Mouse (Mus musculus): Measurements from ENCODE around the gene Eif4g3. TPM values are rescaled to one million over a fixed set of nuclear protein-coding genes. Genes with fewer than 3 reads are reported as not detected.

Gene Eif4g3
- polyA plus RNA-seq, 1 experiment from 2014 or later: 55.9 TPM

GRCm38 (mm10) chr4:138067858-138068257, 75.0 kb downstream of the Eif4g3 start:
- no peaks in the 10 kb centered on the region for H3K9me3 ChIP-seq (ENCODE audit: control insufficient read depth, low read length)
- H3K9ac ChIP-seq (ENCODE audit: low read depth, low read length): no peak overlapping the region
- no peak overlapping the region for H3K4me2 ChIP-seq (replicated peaks; ENCODE audit: low read depth, low read length)
- H3K27me3 ChIP-seq (ENCODE audit: control insufficient read depth, insufficient read depth, low read length): no peaks in the 10 kb centered on the region
- no peaks in the 10 kb centered on the region for H3K4me1 ChIP-seq (ENCODE audit: control insufficient read depth, insufficient read depth, low read length)
- ATAC-seq (ENCODE audit: low FRiP score, low TSS enrichment): no peak
- peaks cover 29% of the 10 kb centered on the region; the same call in 1 of the 2 replicates for H3K36me3 ChIP-seq (ENCODE audit: control insufficient read depth, insufficient read depth, low read length)
- 79% methylated on average over 3 of the region's 3 CpGs for WGBS
- no peak overlapping the region for H3K27ac ChIP-seq (ENCODE audit: low read depth, low read length)
- no peak overlapping the region for H3K4me3 ChIP-seq (ENCODE audit: low read length)

- H3K36me3 ChIP-seq (ENCODE audit: control insufficient read depth, insufficient read depth, low read length): peaks cover 29% of the 10 kb centered on the region; the same call in 1 of the 2 replicates
- no peak for ATAC-seq (ENCODE audit: low FRiP score, low TSS enrichment)
- no peak overlapping the region for H3K9ac ChIP-seq (ENCODE audit: low read depth, low read length)
Measured at GRCm38 (mm10) chr4:138068598-138068997, 75.8 kb downstream of the Eif4g3 start.

GRCm38 (mm10) chr4:138069371-138069770, 76.5 kb downstream of the Eif4g3 start:
- H3K36me3 ChIP-seq (ENCODE audit: control insufficient read depth, insufficient read depth, low read length): peaks cover 26% of the 10 kb centered on the region; the same call in 1 of the 2 replicates
- no peak overlapping the region for H3K4me2 ChIP-seq (replicated peaks; ENCODE audit: low read depth, low read length)
- 92% methylated on average over 4 of the region's 4 CpGs for WGBS
- no peaks in the 10 kb centered on the region for H3K9me3 ChIP-seq (ENCODE audit: control insufficient read depth, low read length)
- H3K27me3 ChIP-seq (ENCODE audit: control insufficient read depth, insufficient read depth, low read length): no peaks in the 10 kb centered on the region
- no peak overlapping the region for H3K4me3 ChIP-seq (ENCODE audit: low read length)
- H3K9ac ChIP-seq (ENCODE audit: low read depth, low read length): no peak overlapping the region
- peaks cover 6% of the 10 kb centered on the region; the same call in 1 of the 2 replicates for H3K4me1 ChIP-seq (ENCODE audit: control insufficient read depth, insufficient read depth, low read length)
- no peak for ATAC-seq (ENCODE audit: low FRiP score, low TSS enrichment)
- H3K27ac ChIP-seq (ENCODE audit: low read depth, low read length): no peak overlapping the region

More at GRCm38 (mm10) chr4:138068598-138068997, 75.8 kb downstream of the Eif4g3 start:
- H3K4me2 ChIP-seq (replicated peaks; ENCODE audit: low read depth, low read length): no peak overlapping the region
- H3K4me3 ChIP-seq (ENCODE audit: low read length): no peak overlapping the region
- no peak overlapping the region for H3K27ac ChIP-seq (ENCODE audit: low read depth, low read length)
- 80% methylated on average over 2 of the region's 2 CpGs for WGBS
- H3K4me1 ChIP-seq (ENCODE audit: control insufficient read depth, insufficient read depth, low read length): peaks cover 5% of the 10 kb centered on the region; the same call in 1 of the 2 replicates
- H3K27me3 ChIP-seq (ENCODE audit: control insufficient read depth, insufficient read depth, low read length): no peaks in the 10 kb centered on the region
- no peaks in the 10 kb centered on the region for H3K9me3 ChIP-seq (ENCODE audit: control insufficient read depth, low read length)

GRCm38 (mm10) chr4:138071497-138071896, 78.7 kb downstream of the Eif4g3 start:
- WGBS: 64% methylated on average over 6 of the region's 6 CpGs
- Histone ChIP-seq H3K27ac (ENCODE audit: low read depth, low read length) (no peak overlapping the region), H3K36me3 (ENCODE audit: control insufficient read depth, insufficient read depth, low read length) (peaks cover 18% of the 10 kb centered on the region; the same call in 1 of the 2 replicates), H3K27me3 (ENCODE audit: control insufficient read depth, insufficient read depth, low read length) (no peaks in the 10 kb centered on the region), H3K4me2 (replicated peaks; ENCODE audit: low read depth, low read length) (no peak overlapping the region), H3K9ac (ENCODE audit: low read depth, low read length) (no peak overlapping the region), H3K9me3 (ENCODE audit: control insufficient read depth, low read length) (no peaks in the 10 kb centered on the region), H3K4me3 (ENCODE audit: low read length) (no peak overlapping the region), H3K4me1 (ENCODE audit: control insufficient read depth, insufficient read depth, low read length) (peaks cover 9% of the 10 kb centered on the region; the same call in 1 of the 2 replicates)
- no peak for ATAC-seq (ENCODE audit: low FRiP score, low TSS enrichment)

- Histone ChIP-seq H3K27ac (ENCODE audit: low read depth, low read length) (peak overlapping the region; percentile 51; the same call in 1 of the 2 replicates), H3K9ac (ENCODE audit: low read depth, low read length) (0 out of 2 replicates have a peak overlapping the region, but pooled peaks have one; percentile 18), H3K4me2 (replicated peaks; ENCODE audit: low read depth, low read length) (no peak overlapping the region), H3K4me1 (ENCODE audit: control insufficient read depth, insufficient read depth, low read length) (peaks cover 12% of the 10 kb centered on the region; the same call in 1 of the 2 replicates), H3K4me3 (ENCODE audit: low read length) (no peak overlapping the region), H3K9me3 (ENCODE audit: control insufficient read depth, low read length) (no peaks in the 10 kb centered on the region), H3K27me3 (ENCODE audit: control insufficient read depth, insufficient read depth, low read length) (no peaks in the 10 kb centered on the region), H3K36me3 (ENCODE audit: control insufficient read depth, insufficient read depth, low read length) (peaks cover 21% of the 10 kb centered on the region)
- 92% methylated on average over 11 of the region's 11 CpGs for WGBS
- no peak for ATAC-seq (ENCODE audit: low FRiP score, low TSS enrichment)
Measured at GRCm38 (mm10) chr4:138073086-138073485, 80.3 kb downstream of the Eif4g3 start.

DNA sequence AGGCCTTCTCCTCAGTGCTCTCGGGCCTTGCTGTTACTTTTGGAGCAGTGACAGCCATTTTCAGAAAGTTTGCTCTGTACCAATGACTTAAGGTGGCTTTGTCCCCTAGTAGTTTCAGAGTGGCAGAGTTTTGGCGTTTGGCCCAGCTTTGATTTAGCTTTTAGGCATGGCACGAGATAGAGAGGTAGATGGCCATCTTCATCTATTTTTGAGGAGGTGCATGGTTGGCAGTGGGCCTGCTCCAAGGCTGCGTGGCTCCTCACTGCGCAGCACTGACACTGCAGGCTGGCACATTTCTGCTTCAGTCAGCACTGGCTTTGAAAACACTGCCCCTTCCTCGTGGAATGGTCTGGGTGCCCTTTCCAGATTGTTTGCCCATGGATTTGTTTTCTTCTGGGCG, 80.7 kb downstream of the Eif4g3 start:
- Histone ChIP-seq H3K4me1 (ENCODE audit: control insufficient read depth, insufficient read depth, low read length) (peaks cover 12% of the 10 kb centered on the region; the same call in 1 of the 2 replicates), H3K4me2 (replicated peaks; ENCODE audit: low read depth, low read length) (no peak overlapping the region), H3K27me3 (ENCODE audit: control insufficient read depth, insufficient read depth, low read length) (no peaks in the 10 kb centered on the region), H3K9ac (ENCODE audit: low read depth, low read length) (0 out of 2 replicates have a peak overlapping the region, but pooled peaks have one; percentile 18), H3K27ac (ENCODE audit: low read depth, low read length) (peak overlapping the region; percentile 51; the same call in 1 of the 2 replicates), H3K4me3 (ENCODE audit: low read length) (no peak overlapping the region), H3K36me3 (ENCODE audit: control insufficient read depth, insufficient read depth, low read length) (peaks cover 18% of the 10 kb centered on the region), H3K9me3 (ENCODE audit: control insufficient read depth, low read length) (no peaks in the 10 kb centered on the region)
- no peak for ATAC-seq (ENCODE audit: low FRiP score, low TSS enrichment)
- WGBS: 72% methylated on average over 7 of the region's 7 CpGs

GRCm38 (mm10) chr4:138074896-138075584, 82.2 kb downstream of the Eif4g3 start:
- peaks cover 12% of the 10 kb centered on the region; the same call in 1 of the 2 replicates for H3K4me1 ChIP-seq (ENCODE audit: control insufficient read depth, insufficient read depth, low read length)

DNA sequence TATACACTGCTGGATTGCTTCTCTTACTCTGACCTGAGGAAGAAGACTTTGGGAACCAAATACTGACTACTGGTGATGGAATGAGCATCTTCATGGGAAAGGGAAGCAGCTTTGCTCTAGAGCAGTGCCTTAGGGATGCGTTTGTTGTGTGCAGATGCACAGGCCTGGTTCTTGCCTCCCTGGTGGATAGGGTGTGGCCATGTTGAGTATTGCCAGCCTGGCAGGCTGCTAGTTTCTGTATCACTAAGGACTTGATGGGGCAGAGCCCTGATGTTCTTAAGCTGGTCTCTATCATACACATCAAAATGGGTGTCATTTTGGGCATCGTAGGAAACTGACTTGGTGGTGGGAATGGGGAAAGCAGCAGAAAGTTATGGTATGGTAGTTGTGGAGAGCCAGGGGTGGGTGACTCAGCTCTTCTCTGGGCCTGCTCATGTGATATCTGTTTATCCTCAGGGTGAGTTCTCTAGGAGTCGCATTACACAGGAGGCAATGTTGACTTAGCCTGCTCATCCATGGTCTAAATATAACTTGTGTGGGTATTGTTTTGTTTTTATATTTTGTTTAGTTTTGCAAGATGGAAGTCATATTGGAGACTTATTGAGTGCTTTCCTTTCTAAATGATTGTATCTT, 85.0 kb downstream of the Eif4g3 start:
- ATAC-seq (ENCODE audit: low FRiP score, low TSS enrichment): no peak
- H3K4me3 ChIP-seq (ENCODE audit: low read length): no peak overlapping the region
- peaks cover 12% of the 10 kb centered on the region; the same call in 1 of the 2 replicates for H3K4me1 ChIP-seq (ENCODE audit: control insufficient read depth, insufficient read depth, low read length)
- WGBS: 72% methylated on average over 3 of the region's 3 CpGs
- no peak overlapping the region for H3K9ac ChIP-seq (ENCODE audit: low read depth, low read length)
- H3K27ac ChIP-seq (ENCODE audit: low read depth, low read length): no peak overlapping the region
- no peaks in the 10 kb centered on the region for H3K9me3 ChIP-seq (ENCODE audit: control insufficient read depth, low read length)
- H3K36me3 ChIP-seq (ENCODE audit: control insufficient read depth, insufficient read depth, low read length): peaks cover 10% of the 10 kb centered on the region
- H3K27me3 ChIP-seq (ENCODE audit: control insufficient read depth, insufficient read depth, low read length): no peaks in the 10 kb centered on the region
- no peak overlapping the region for H3K4me2 ChIP-seq (replicated peaks; ENCODE audit: low read depth, low read length)

More at GRCm38 (mm10) chr4:138074896-138075584, 82.2 kb downstream of the Eif4g3 start:
- no peak overlapping the region for H3K9ac ChIP-seq (ENCODE audit: low read depth, low read length)
- no peaks in the 10 kb centered on the region for H3K9me3 ChIP-seq (ENCODE audit: control insufficient read depth, low read length)
- no peak overlapping the region for H3K27ac ChIP-seq (ENCODE audit: low read depth, low read length)
- no peak overlapping the region for H3K4me3 ChIP-seq (ENCODE audit: low read length)
- peaks cover 14% of the 10 kb centered on the region for H3K36me3 ChIP-seq (ENCODE audit: control insufficient read depth, insufficient read depth, low read length)
- H3K27me3 ChIP-seq (ENCODE audit: control insufficient read depth, insufficient read depth, low read length): no peaks in the 10 kb centered on the region
- no peak overlapping the region for H3K4me2 ChIP-seq (replicated peaks; ENCODE audit: low read depth, low read length)
- whole genome bisulfite sequencing: 69% methylated on average over 6 of the region's 6 CpGs
- no peak for ATAC-seq (ENCODE audit: low FRiP score, low TSS enrichment)

DNA sequence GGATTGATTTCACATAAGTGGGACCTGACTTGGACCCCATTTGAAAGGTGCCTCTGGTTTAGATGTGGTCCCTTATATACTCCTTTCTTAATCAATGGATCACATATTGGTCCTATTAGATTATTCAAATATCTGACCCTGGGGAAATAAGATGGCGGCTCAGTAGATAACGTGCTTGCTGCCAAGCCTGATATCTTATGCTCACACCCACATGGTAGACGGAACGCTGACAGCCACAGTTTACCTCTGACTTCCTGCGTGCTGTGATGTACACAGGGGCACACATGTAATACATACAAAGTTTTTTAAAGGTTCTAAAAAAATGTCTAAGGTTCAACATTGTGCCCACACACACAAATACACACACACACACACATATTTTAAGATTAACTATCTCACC, 86.4 kb downstream of the Eif4g3 start:
- H3K4me3 ChIP-seq (ENCODE audit: low read length): no peak overlapping the region
- ATAC-seq (ENCODE audit: low FRiP score, low TSS enrichment): no peak
- H3K9me3 ChIP-seq (ENCODE audit: control insufficient read depth, low read length): no peaks in the 10 kb centered on the region
- peaks cover 25% of the 10 kb centered on the region for H3K36me3 ChIP-seq (ENCODE audit: control insufficient read depth, insufficient read depth, low read length)
- H3K27me3 ChIP-seq (ENCODE audit: control insufficient read depth, insufficient read depth, low read length): no peaks in the 10 kb centered on the region
- no peak overlapping the region for H3K4me2 ChIP-seq (replicated peaks; ENCODE audit: low read depth, low read length)
- H3K4me1 ChIP-seq (ENCODE audit: control insufficient read depth, insufficient read depth, low read length): 0 out of 2 replicates have a peak, but pooled peaks cover 6% of the 10 kb centered on the region
- H3K9ac ChIP-seq (ENCODE audit: low read depth, low read length): no peak overlapping the region
- 96% methylated on average over 5 of the region's 5 CpGs for whole genome bisulfite sequencing
- no peak overlapping the region for H3K27ac ChIP-seq (ENCODE audit: low read depth, low read length)
